Mouse (Mus musculus): Measurements from ENCODE around the gene Tspear.

DNA sequence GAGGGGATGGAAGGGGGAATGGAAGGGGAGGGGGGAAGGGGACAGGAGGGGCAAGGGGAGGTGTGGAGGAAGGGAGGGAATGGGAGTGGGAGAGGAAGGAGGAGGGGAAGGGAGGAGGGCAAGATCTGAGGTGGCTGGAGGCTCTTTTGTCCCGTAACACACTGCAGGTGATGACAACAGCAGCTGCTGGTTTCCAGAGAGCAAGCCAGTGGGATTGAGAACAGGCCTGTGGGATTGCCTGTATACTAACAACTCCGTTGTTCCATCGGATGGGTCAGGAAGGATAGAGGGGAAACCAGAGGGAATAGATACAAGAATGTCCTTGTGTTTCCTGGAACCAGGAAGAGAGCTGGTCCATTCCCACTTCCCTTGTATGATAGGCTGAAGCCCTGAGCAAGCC lies 111.3 kb downstream of the Tspear start:
- TF ChIP-seq CTCF (IDR thresholded peaks at IDR 0.05; ENCODE audit: extremely low read depth, insufficient read depth, insufficient read length, insufficient replicate concordance) (no peak), POLR2A (IDR thresholded peaks at IDR 0.05; ENCODE audit: low read depth, low read length) (no peak)
